Mouse (Mus musculus) neutrophil, adult 65 days (primary cell): ENCODE data around the gene Nfu1. TPM values are rescaled to one million over a fixed set of nuclear protein-coding genes. Genes with fewer than 3 reads are reported as not detected.

ENCODE experiments used
- total RNA-seq: library from RNA; stranded (reverse); gene quantifications from 2 replicates; pipeline ENCODE4 v1.2.4, GENCODE M21; 2023

Nfu1 gene
- 45.8 and 55.5 TPM in 2 replicates for total RNA-seq

DNA sequence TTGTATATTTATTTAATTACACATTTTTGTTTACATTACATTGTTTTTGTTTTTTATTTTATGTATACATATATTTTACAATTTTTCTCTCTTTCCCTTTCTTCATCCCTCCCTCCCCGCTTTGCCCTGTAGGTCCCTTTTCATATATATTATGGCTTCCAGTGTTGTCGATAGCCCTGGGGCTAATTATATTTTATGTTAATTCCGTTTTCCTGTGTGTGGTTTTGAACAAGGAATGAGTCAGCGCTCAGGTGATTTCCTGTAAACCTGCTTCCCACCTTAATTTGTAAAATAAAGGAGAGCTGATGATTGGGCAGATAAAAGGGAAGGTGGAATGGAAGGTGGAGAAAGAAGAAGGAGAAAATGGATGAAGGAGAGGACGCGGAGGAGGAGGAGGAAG, at the start of gene Nfu1:
TSS of gene Nfu1 (plus strand) at position 350 of the 400 bp plus-strand sequence.

DNA sequence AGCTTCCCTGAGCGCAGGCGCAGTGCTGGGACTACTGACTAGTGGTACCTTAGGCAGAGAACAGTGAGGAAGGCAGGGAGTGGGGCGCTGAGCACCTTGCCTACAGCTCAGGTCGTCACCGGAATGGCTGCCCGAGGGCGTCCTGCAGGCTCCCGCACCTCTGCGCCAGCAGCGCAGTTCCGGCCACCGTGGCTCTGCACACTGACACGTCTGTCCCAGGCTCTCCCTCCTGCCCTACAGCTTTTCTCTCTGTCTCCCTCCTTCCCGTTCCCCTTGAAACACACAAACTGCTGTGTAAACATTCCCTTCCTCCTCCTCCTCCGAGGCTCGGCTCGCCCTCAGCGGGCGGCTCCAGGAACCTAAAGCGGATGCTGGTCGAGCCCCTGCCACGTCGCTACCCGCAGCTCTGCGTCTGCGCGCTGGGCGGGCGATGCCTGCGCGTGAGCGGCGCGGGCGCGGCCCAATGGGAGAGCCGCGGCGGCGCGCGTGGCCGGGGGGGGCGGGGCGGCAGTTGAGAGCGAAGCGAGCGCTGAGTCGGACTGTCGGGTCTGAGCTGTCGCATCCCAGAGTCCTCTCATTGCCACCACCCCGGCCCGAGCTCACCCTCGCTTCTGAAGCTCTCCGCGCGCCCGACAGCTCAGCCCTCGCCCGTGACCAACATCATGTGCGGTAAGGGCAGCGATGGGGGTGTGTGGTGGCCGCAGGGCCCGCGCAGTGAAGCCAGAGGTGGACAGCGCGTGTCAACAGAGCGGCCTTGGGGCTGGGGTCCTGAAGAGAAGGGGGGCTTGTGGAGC, 33.5 kb downstream of the Nfu1 start, which contains the start of gene Gfpt1:
TSS of gene Gfpt1 (plus strand) at position 510 of the 794 bp plus-strand sequence.

Other genes with a start within 250 kb of the Nfu1 start
- 9.3 and 12.7 TPM in 2 replicates for gene Anxa4, start 215.7 kb upstream of the Nfu1 start, total RNA-seq
- 36.8 and 47.0 TPM in 2 replicates for gene Aak1, start 159.7 kb upstream of the Nfu1 start, total RNA-seq
- 26.7 and 34.9 TPM in 2 replicates for gene Gfpt1, start 33.6 kb downstream of the Nfu1 start, total RNA-seq
- gene D6Ertd527e, start 95.5 kb downstream of the Nfu1 start, total RNA-seq, result 0.32 TPM in 1 of 2 replicates, not detected in the other